Mouse (Mus musculus) telencephalon, adult 2 months (tissue): ENCODE results near the gene Brms1.
A peak's percentile ranks its signal among the peaks of the same experiment; 100 is the strongest.

Experiments used
- DNase-seq: peaks from one replicate; pipeline ENCODE4 v3.0.0-alpha.2; 2011; ENCODE audit warnings: low read depth, low spot score

Gene Brms1

DNA sequence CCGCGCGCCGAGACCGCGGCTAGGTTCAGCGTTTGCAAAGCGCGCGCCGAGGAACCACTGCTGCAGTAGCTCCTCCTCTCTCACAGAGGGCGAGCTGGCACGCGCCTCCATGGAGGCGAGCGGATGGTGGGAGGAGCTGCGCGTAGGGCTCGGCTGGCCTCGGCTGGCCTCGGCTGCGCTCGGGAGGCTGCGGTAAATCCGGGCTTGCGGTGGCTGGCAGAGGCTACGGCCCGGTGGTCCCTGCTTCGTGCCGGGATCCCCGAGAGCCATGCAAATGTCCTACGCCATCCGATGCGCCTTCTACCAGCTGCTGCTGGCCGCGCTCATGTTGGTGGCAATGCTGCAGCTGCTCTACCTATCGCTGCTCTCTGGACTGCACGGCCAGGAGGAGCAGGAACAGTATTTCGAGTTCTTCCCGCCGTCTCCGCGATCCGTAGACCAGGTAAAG is 2.4 kb upstream of the Brms1 start, which contains the start of the genes B4gat1 and AC124502.3:
Gene B4gat1, plus strand, starts transcription at position 118 of the 448 bp plus-strand sequence.
Gene AC124502.3, plus strand, starts transcription at position 183 of the 448 bp plus-strand sequence.
- DNase-seq, result peak; percentile 86

DNA sequence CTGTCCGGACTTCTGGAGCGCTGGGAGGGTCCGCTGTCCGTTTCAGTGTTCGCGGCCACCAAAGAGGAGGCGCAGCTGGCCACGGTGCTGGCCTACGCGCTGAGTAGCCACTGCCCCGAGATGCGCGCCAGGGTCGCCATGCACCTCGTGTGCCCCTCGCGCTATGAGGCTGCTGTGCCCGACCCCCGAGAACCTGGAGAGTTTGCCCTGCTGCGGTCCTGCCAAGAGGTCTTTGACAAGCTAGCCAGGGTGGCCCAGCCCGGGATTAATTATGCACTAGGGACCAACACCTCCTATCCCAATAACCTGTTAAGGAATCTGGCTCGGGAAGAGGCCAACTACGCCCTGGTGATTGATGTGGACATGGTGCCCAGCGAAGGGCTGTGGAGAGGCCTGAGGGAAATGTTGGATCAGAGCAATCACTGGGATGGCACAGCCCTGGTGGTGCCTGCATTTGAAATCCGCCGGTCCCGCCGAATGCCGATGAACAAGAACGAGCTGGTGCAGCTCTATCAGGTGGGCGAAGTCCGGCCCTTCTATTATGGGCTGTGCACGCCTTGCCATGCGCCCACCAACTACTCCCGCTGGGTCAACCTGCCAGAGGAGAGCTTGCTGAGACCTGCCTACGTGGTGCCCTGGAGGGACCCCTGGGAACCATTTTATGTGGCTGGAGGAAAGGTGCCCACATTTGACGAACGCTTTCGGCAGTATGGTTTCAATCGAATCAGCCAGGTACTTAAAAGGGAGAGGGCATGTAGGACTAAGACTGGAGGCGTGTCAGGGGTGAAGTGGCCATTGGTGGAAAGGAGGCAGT is 1.6 kb upstream of the Brms1 start:
- DNase-seq, result no peak

DNA sequence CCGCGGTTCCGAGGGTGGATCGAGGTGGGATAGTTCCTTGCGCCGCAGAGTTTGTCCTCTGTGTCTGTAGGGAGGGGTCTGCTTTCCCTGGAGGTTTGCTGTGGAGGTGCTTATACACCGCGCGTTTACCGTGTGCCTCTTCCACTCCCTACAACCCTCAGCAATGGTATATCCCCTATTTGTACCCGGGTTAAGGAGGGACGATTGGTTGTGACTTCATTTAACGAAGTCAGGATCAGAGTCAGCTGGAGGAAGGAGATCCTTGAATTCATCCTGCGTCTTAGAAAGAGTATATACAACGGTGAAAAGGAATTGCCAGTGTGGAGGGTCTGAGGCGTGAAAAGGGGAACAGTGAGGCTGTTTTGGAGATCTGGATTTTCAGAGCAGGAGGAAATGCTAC is 434 bp downstream of the Brms1 start:
- no peak for DNase-seq

DNA sequence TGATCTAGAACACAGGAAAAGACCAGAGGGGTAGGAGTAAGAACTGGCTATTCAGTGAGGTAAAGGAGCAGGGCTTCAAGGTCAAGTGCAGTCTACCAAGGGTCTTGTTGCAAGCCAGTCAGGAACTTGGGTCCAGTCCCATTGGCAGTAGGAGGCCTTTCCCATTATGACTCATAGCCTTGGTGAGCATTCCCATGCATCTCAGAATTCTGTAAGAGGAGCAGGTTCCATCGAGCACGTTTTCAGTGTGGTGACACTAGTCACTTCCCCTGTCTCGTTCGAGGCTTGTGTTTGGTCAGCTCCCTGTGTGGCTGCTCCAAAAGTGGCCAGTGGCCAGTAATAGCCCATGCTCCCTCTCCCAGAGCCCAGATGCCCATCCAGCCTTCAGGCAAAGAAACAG is 4.4 kb downstream of the Brms1 start:
- no peak for DNase-seq

DNA sequence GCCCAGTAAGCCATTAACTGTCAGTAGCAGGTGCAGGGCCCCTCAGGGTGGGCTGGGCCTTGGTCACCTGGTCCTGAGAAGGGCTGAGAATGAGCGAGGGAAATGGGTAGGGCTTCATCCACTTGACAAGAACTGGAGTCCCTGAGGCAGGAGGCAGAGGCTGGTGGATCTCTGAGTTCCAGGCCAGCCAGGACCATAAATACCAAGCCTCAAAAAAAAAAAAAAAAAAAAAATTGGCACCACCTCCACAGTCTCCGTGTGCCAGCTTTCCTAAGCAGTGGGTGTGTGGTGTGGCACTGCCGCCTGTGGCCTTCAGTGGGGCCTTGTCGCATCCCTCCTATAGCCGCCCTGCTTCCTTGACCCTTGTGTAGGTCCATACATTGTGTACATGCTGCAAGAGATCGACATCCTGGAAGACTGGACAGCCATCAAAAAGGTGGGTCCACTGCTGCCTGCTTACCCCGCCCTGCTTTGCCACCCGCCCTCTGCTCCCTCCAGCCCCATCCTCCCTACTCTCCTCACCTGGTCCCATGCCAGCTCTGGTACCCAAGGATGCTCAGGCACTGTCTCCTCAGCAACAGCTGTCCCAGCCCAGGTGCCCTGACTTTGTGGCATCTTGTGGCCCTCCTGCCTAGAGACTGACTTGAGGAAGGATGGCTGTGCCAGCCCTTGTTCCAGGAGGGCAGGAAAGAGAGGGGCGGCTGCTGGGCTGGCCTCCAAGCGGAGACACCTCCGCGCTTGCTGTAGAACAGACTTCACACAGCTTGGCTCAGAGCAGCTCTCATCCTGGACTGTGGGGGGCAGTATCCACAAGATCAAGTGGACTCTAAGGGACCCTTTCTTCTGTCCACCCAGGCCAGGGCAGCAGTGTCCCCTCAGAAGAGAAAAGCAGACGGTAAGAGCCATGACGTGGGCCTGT is 7.2 kb downstream of the Brms1 start:
- DNase-seq, result peak; percentile 79

DNA sequence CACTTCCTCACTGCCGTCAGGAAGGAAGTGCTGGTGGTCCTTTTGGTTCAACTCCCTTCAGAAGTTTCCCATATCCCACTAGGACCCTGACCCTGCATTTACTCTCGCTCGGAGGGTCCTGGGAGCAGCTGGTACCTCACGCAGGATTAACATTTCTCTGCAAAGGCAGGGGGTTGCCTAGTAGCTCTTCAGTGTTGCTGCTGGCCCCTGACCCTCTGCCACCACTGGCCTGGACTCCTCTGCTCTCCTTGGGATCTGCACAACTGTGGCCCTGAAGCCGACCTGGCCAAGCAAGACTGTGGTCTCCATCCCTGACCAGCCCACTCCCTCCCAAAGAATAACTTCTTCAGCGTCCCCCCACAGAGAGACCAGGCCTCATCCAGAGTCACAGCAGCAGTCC is 8.2 kb downstream of the Brms1 start:
- DNase-seq, result no peak

DNA sequence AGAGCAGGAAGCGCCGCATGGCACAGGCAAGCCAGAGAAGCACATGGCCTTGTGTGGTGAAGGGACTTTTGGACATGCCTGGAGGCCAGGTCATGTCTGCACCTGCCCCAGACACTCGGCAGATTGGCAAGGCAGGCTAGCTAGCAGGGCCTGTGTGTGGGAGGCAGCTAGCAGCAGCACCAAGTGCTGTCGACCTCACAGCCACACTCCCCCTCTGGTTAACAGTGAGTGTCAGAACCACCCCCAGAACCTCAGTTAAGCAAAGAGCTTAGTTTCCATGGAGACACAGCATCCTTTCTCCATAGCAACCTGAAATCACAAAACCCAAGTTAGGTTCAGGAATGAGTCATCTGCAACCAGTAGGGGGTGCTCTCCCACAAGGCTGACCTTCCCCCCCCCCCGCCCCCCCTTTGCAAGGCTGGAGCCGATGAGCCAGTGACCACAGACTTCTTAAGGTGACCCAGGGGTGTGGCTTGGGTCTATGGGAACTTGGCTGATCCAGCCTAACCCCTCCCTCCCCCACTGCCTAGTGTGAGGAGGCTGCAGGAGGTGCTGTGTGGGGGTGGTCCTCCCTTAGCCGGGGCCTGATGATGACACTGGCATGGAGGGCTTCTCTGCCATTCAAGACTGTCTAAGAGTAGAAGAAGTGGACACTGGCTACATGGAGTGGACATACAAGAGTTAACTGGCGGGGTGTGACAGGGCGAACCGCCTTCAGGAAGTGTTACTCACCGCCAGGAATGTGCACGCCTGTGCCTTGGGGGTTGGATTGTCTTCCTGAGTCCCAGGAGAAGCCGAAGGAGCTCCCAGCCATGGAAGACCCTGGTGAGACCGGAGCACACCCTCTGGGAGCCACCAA is 9.1 kb downstream of the Brms1 start, which contains the start of gene Rin1:
Gene Rin1, plus strand, starts transcription at position 435 of the 859 bp plus-strand sequence.
- DNase-seq, result peak; percentile 97

DNA sequence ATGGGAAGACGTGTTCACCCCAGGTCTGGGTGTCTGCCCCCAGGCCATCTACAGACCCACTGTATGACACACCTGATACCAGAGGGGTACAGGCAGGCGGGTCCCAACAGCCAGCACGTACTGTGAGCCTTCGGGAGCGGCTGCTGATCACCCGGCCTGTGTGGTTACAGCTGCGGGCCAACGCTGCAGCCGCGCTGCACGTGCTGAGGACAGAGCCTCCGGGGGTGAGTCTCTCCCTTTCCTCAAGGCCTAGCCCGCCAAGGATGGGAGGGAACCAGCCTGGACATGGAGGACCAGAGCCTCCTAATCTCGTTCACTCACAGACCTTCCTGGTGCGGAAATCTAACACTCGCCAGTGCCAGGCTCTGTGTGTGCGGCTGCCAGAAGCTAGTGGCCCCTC is 9.9 kb downstream of the Brms1 start:
- DNase-seq, result no peak

DNA sequence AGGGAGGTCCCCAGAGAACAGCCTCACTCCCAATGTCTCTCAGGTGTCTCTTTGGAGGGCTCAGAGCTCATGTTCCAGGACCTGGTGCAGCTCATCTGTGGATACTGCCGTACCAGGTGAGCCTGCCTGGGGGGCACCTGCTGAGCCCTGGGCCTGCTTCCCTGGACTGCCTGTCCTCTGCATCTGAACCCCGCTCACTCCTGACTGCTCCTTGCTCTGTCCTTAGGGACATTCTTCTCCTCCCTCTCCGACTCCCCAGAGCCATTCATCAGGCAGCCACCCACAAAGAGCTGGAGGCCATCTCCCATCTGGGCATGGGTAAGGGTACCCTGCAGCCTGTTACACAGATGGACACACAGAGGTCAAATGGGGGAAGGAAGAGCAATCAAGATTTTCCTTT is 10.4 kb downstream of the Brms1 start:
- DNase-seq, result no peak

DNA sequence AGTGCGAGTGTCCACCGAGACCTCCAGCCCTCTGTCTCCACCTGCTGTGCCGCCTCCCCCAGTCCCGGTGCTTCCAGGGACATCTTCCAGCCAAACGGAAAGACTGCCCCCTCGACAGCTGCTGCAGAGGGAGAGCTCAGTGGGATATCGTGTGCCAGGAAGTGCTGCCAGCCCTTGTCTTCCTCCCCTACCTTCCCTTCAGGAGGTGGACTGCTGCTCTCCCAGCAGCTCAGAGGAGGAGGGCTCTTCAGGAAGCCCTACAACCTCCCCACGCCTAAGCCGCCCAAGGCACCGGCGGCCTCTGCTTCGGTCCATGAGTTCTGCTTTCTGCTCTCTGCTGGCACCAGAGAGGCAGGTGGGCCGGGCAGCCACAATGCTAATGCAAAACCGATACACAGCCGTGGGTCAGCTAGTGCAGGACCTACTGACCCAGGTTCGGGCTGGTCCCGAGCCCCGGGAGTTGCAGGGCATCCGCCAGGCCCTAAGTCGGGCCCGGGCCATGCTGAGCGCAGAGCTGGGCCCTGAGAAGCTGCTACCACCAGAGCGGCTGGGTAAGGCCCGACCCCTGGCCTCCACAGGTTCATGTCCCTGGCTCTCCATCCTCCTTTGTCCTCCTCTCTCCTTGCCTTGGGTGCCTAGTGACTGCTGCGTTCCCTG is 11.1 kb downstream of the Brms1 start:
- DNase-seq, result no peak

DNA sequence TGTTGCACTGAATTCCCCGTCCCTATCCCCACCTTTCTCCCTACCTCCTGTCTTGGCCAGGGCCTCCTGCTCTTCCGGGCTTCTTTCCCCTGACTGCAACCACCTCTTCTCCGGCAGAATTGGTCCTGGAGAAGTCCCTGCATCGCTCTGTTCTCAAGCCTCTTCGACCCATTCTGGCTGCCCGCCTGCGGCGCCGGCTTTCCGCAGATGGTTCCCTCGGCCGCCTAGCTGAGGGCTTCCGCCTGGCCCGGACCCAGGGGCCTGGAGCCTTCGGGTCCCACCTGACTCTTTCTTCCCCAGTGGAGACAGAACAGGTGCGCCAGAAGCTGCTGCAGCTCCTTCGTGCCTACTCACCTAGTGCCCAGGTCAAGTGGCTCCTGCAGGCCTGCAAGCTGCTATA is 11.7 kb downstream of the Brms1 start:
- no peak for DNase-seq

DNA sequence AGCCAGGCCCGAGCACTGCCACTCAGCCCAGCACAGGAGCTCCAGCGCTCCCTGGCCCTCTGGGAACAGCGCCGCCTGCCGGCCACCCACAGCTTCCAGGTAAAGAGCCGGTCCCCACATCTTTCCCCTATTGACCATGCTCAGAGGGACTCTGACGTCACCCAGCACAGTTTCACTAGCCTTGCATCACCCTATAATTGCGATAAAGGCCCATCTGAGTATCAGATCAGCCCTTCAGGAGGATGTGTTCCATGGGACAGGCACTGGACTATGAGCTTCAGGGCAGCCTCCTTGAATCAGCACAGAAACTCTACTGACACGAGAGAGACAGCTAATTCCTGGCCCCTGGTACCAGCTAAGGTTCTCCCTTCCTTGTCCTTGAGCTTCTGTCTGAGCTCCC is 12.8 kb downstream of the Brms1 start:
- DNase-seq, result no peak

DNA sequence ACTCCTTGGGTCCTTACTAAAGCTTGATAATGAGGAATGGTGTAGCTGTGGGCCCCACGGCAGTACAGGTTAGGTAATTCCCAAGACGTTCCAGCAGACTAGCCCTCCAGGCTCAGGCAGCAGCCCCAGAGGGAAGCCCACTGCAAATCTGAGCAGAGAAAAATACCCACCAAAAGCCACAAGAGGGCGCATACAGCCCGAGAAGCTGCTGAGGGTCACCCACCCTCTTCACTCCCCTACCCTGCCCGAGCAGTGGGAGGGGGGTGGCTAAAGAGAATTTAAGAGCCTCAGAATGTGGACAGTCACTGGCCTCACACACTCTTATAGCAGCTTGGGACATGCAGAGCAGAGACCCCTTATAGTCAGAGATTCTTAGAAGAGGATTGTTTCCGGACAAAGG is 15.1 kb downstream of the Brms1 start:
- DNase-seq, result no peak

DNA sequence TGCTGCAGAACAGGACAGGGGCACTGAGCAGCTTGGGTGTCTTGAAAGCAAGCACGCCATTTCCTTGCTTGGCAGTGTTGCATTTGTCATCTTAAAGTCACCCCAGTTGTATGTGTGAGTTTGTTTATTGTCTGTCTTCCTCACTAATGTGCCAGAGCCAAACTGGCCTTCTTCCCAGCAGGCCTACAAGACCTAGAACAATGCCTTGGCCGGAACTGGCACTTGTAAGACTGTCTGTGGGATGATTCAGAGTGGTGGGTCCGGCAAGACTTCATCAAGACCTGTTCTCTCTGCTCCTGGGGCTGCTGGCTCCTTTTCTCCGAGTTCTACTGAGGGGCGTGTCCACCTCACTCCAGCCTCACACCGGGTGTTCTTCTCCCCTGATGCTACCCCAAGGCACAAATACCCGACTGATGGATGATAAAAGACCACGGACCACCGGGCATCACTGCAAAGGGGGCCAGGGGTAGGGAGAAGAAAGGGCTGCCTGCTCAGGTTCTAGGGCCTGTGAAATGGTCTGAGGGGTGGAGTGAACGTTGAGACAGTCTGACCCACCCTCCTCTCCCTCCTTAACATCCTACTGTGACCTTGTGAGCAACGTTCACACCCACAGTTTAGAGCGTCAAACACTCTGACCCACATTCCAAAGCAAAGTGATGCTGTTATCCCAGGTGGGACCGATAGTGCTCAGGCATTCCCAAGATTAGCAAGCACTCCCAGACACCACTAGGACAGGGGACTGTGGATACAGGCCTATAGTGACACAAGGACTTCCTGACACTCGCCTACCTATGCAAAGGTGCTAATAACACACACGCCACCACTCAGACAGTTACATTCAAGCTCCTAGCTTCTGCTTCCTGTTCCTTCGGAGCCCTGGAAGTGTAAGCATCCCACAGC is 17.0 kb downstream of the Brms1 start:
- no peak for DNase-seq

DNA sequence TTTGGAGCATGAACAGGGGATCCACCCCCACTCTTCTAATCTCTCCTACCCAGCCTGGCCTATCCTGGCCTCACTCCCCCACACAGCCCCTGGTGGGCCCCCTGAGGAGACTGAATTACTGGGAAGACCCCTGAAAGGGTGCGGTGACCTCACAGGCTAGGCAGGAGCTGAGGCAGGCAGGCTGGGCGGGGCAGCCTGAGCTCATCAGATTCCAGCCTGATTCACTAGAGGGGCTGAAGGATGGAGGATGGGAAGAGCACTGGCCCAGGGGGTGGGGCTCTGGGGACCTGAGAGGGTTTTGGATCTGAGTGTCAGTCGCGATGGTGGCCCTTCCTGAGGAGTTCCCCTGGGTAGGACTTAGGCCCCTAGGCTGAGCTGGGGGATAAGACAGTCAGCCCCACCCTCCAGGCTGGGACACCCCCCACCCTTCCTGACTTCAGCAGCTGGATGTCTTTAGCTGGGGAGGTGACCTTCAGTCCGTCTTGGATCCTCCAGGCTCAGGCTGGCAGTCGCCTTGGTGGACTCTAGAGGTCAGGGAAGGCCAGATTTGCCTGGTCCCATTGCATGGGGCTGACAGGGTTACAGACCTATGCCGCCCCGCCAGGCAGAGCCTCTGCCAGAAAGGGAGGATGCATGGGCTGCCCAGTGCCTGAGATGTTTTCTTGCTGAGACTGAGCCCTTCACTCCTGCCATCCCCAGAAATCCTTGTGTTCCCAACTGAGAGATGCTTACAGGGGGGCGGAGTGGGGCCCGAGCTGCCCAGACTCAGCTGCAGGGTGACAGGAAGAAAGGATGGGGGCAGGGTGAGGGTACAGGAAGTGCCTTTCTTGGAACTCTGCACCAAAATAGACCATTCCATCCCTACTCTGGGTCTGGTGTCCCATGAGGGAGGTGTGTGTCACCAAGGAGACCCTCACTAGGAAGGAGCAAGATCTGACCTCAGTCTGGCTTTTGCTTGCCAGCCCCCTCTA is 17.9 kb downstream of the Brms1 start:
- no peak for DNase-seq

DNA sequence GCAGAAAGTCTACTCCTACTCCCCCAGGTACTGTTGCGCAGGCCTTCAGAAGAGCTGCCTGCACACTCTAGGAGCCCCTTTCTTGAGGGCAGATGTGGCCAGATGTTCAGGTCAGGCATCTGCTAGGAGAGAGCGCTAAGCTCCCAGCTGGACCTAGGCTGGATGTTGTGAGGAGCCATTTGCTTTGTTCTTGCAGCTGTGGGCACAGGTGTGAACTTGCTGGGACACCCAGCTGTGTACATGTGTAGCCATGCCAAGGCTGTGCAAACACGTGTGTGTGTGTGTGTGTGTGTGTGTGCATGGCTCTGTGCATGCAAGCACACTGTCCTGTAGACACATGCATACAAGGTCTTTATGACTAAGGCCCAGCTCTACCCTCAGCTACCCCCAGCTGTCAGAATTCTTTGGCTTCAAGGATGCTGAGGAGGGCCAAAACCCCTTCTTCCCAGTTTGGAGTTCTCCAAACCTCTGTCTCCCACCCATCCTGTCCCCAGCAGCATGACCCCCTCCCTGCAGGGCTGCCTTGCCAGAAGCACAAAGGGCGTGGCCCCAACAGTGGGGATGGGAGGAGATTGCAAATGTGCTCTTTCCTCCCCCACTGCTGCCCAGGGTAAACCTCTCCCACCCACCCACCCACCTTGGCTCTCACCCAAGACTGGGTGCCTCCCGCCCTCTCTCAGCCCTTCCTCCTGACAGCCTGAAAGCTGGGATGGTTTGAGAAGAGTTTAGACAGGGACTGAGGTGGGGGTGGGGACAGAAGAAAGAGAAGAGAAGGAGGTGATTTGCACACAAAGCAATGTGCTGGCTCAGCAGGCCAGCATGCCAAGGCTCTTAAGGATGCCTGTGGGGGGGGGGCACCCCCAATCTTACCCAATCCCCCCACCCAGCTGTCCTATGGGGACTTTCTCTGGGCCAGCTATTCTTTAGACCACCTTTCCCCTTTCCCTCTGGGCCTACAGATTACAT is 19.5 kb downstream of the Brms1 start:
- DNase-seq, result no peak

DNA sequence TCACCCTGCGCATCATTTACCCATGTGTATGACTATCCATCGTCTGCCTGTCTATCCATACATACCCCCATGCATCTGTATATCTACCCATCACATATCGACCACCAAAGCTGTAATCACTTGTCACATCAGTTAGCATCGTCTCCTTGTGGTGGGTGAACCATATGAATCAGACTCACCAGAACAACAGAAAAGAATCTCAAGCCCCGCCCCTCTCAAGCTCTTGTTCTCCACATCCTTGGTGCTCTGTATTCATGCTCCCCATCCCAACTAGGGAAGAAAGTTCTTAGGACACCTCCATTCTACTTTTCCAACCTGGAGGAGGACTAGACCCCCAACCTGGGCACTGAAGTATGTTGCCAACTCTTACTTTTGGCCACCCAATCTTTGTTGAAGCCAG is 20.9 kb downstream of the Brms1 start:
- no peak for DNase-seq

DNA sequence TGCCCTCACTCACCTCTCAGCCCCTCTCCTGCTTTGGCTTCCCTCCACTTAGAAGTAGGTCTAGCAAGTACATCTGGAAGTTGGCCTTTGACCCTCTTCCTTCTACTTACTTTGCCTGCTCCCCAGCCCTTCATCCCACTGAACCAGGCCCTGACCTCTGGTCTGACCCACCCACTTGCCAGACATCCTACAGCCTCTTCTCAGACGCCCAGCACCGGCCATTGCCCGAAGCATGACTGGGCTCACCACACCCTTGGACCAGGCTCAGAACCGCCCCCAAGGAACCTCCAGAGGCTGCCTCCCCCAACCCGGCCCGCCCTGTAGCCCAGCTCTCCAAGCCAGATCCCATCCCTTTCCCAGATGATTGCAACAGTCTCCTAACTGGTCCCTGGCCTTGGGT is 21.3 kb downstream of the Brms1 start:
- DNase-seq, result no peak
